Mouse (Mus musculus): ENCODE results near the gene Ric8a.

- TF ChIP-seq CTCF (IDR thresholded peaks at IDR 0.05; ENCODE audit: borderline replicate concordance, insufficient read depth, low read depth, low read length) (no peak), POLR2A (IDR thresholded peaks at IDR 0.05; ENCODE audit: borderline replicate concordance, insufficient read depth, low read length) (no peak)
Measured at GRCm38 (mm10) chr7:140907131-140907530, 50.4 kb downstream of the Ric8a start.
